Mouse (Mus musculus): ENCODE results near the gene Scg3. TPM values are rescaled to one million over a fixed set of nuclear protein-coding genes. Genes with fewer than 3 reads are reported as not detected.
A peak's percentile ranks its signal among the peaks of the same experiment; 100 is the strongest.

The Scg3 gene
- 0.15 and 1.4 TPM in 2 replicates for polyA plus RNA-seq (2015; fragmentation: Nextera tagmentation; extraction: Ambion mirVana)

DNA sequence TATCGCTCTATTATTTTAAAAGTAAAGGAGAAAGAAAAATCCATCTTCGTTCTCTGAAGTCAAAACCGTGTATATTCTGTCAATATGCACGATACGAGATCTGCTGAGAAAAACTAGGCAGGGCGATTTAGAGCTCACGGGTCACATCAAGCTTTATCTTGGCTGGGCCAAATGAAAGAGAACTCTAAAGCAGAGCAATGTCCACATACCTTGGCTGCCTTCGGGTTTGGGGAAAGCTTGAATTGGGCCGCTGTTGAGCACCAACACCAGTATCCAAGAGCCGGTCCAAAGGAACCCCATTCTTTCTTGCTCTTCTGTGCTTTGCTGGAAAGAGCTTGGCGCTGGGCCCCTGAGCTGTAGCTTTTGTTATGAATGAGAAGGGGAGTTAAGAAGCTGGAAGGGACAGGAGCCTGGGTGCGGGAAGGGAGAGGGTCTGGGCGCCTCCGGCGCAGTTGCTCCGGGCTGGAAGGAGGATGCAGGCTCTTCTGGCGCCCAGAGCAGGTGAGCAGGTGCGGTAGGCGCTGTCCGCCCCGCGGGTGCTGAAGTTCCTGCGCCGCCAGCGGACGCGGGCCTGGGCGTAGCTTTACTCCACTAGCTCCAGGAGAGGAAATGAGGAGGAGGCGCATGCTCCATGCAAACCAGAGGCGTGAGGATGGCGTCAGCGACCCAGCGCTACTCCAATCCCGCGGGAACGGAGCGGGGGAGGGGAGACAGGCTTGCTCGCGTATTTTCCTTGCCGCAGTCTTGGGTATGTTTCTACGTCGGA lies at the start of gene Scg3:
Scg3 (minus strand) TSS at position 631 of the 766 bp plus-strand sequence.
- peak within 1 kb of the TSS; percentile 32 for H3K4me3 ChIP-seq
- peaks cover 8% of the 10 kb centered on the region for H3K27me3 ChIP-seq
- ATAC-seq (replicated peaks; ENCODE audit: insufficient number of reproducible peaks, insufficient read depth, low FRiP score, low read depth) = peak; percentile 85
- H3K4me2 ChIP-seq = peak within 1 kb of the TSS; percentile 58
- H3K4me1 ChIP-seq (replicated peaks) = peaks cover 3% of the 10 kb centered on the region
- no peak within 1 kb of the TSS for H3K9ac ChIP-seq
- 9% methylated on average over 42 of the region's 42 CpGs for WGBS
- H3K27ac ChIP-seq = no peak within 1 kb of the TSS
- H3K9me3 ChIP-seq (replicated peaks) = no peaks in the 10 kb centered on the region
- no peaks in the 10 kb centered on the region for H3K36me3 ChIP-seq

DNA sequence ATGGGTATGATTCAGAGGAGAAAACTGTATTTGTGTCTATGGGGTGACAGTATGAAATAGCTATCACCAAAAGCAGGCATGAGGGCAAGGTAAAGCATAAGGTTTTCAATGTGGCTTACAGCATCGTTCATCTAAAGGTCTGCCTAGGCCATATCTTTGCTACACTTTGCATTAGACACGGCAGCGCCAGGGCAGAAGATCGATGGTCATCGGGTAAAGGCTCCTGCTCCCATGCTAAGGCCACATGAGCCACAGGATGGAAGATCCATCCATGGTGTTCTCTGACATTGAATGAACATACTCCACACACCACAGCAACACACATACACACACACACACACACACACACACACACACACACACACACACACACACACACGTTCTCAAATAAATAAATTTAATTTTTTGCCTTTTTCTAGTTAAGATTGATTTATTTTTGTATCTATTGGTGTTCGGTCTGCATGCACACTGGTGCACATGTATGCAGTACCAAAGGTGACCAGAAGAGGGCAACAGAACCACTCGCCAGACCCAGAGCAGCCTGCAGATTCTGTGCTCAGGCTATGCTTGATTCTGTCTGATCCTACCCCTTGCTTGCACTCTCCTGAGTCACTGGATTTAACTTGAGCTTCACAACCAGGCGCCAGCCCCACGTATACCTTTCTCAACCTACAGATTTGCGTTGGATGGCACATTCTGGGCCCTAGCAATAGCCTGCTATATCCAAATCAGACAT lies 36.3 kb upstream of the Scg3 start:
- Histone ChIP-seq H3K4me3 (no peak overlapping the region), H3K9me3 (replicated peaks) (no peaks in the 10 kb centered on the region), H3K27ac (no peak overlapping the region), H3K9ac (no peak overlapping the region), H3K27me3 (no peaks in the 10 kb centered on the region), H3K4me2 (no peak overlapping the region), H3K4me1 (replicated peaks) (no peaks in the 10 kb centered on the region), H3K36me3 (no peaks in the 10 kb centered on the region)
- WGBS = 34% methylated on average over 11 of the region's 11 CpGs
- no peak for ATAC-seq (replicated peaks; ENCODE audit: insufficient number of reproducible peaks, insufficient read depth, low FRiP score, low read depth)

DNA sequence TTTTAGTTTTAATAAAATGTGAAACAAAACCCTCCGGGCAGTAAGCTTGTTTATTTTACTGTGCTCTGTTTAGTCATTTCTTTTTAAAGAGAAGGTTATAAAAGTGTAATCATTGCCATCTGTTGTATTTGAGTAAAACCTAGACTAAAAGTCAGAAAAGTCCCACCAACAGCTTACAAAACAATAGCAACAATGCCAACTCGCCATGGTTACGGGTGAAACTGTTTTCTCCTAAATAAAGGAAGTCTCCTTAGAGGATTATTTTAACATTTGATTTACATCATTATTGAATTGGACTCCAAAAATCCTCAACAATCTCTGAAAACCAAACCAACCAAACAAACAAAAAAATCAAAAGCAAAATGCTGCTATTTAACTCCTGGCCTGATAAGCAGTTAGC lies 35.6 kb upstream of the Scg3 start:
- no peak for ATAC-seq (replicated peaks; ENCODE audit: insufficient number of reproducible peaks, insufficient read depth, low FRiP score, low read depth)
- no peaks in the 10 kb centered on the region for H3K4me1 ChIP-seq (replicated peaks)
- WGBS = 90% methylated on average over 3 of the region's 3 CpGs
- no peak overlapping the region for H3K4me2 ChIP-seq
- H3K27me3 ChIP-seq = no peaks in the 10 kb centered on the region
- no peaks in the 10 kb centered on the region for H3K36me3 ChIP-seq
- H3K9ac ChIP-seq = no peak overlapping the region
- no peak overlapping the region for H3K27ac ChIP-seq
- no peaks in the 10 kb centered on the region for H3K9me3 ChIP-seq (replicated peaks)
- H3K4me3 ChIP-seq = no peak overlapping the region

DNA sequence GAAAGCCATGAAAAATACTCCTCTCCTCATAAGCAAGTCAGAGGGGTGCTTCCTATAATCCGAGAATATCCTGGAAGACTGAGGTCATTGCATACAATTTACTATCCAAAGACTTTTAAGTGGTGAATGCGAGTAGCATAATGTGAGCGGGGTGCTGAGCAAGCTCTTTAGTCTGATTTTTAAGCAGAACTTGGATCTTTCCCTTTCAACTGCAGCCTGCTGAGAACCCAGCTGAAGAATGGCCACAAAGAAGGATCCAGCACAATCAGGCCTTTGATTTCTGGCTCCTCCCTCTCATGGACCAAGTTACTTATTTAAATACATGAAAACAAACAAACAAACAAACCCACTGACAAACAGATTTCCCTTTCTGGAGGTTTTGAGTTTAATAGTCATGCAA lies 916 bp upstream of the Scg3 start:
- Histone ChIP-seq H3K4me2 (no peak overlapping the region), H3K9ac (no peak overlapping the region), H3K27ac (no peak overlapping the region), H3K4me1 (replicated peaks) (peaks cover 3% of the 10 kb centered on the region), H3K4me3 (no peak overlapping the region), H3K36me3 (no peaks in the 10 kb centered on the region), H3K9me3 (replicated peaks) (no peaks in the 10 kb centered on the region), H3K27me3 (peaks cover 8% of the 10 kb centered on the region)
- 73% methylated on average over 3 of the region's 3 CpGs for WGBS
- ATAC-seq (replicated peaks; ENCODE audit: insufficient number of reproducible peaks, insufficient read depth, low FRiP score, low read depth) = no peak

DNA sequence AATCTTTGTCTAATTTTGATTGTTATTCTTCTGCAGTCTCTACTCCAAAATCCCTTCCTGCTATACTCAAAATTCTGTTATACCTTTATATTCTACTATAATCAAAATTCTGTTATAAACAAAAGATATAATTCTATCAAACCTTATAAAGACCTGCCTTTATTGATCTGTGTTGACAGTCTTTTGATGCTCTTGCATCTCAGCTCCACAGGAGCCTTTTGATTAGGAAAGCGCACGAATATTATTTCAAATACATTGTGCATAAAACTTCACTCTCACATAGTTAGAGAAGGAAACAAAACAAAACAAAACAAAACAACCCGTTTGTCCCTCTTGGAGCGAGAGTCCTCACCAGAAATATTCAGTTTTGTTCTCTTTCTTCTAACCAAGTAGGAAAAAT lies 436 bp upstream of the Scg3 start:
- peaks cover 3% of the 10 kb centered on the region for H3K4me1 ChIP-seq (replicated peaks)
- H3K27ac ChIP-seq = no peak overlapping the region
- peaks cover 8% of the 10 kb centered on the region for H3K27me3 ChIP-seq
- H3K36me3 ChIP-seq = no peaks in the 10 kb centered on the region
- H3K4me3 ChIP-seq = peak overlapping the region; percentile 32; the same call in 1 of the 2 replicates
- no peak overlapping the region for H3K9ac ChIP-seq
- no peak for ATAC-seq (replicated peaks; ENCODE audit: insufficient number of reproducible peaks, insufficient read depth, low FRiP score, low read depth)
- peak overlapping the region; percentile 58 for H3K4me2 ChIP-seq
- WGBS = 65% methylated on average over 4 of the region's 4 CpGs
- H3K9me3 ChIP-seq (replicated peaks) = no peaks in the 10 kb centered on the region

DNA sequence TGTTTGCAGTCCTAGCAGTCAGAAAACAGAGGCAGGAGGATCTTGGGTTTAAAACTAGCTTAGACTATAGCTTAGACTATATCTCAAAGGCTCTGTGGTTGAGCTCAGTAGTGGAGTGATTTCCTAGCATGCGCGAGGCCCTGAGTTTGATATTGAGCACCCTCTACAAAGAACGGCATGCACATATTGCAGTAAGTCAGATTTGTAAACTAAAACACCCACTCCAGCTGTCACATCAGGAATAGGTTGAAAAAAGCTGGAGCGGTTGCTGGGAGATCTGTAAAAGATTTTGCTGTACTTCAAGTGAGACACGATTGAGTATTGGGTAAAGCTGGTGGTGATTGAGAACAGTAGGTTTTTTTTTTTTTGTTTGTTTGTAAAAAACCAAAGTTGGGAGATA lies 3.2 kb downstream of the Scg3 start:
- 85% methylated on average over 5 of the region's 5 CpGs for WGBS
- H3K36me3 ChIP-seq = no peaks in the 10 kb centered on the region
- ATAC-seq (replicated peaks; ENCODE audit: insufficient number of reproducible peaks, insufficient read depth, low FRiP score, low read depth) = no peak

DNA sequence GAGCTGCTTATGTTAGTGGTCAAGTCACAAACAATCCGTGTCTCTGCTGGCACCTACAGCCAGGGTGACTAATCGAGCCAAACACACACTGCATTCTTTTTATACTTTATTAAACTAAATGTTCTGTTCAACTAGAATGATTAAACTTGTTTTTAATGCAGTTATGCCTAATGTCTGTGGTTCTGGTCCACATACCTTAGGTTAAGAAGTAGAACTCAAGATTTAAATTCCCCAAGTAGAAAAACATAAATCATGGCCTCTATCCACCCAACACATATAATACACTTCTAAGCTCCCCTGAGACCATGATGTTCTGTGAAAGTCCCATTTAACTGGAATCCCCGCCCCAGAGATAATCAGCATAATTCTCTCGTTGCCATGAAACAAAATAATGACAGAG lies 4.2 kb downstream of the Scg3 start:
- Histone ChIP-seq H3K27me3 (peaks cover 8% of the 10 kb centered on the region), H3K9me3 (replicated peaks) (no peaks in the 10 kb centered on the region), H3K27ac (no peak overlapping the region), H3K9ac (no peak overlapping the region), H3K4me2 (no peak overlapping the region), H3K4me1 (replicated peaks) (peaks cover 8% of the 10 kb centered on the region), H3K36me3 (no peaks in the 10 kb centered on the region), H3K4me3 (no peak overlapping the region)
- no peak for ATAC-seq (replicated peaks; ENCODE audit: insufficient number of reproducible peaks, insufficient read depth, low FRiP score, low read depth)
- 71% methylated on average over 4 of the region's 4 CpGs for WGBS

More for the DNA sequence above, 3.2 kb downstream of the Scg3 start:
- Histone ChIP-seq H3K4me3 (no peak overlapping the region), H3K4me1 (replicated peaks) (peaks cover 8% of the 10 kb centered on the region), H3K27ac (no peak overlapping the region), H3K9ac (no peak overlapping the region), H3K9me3 (replicated peaks) (no peaks in the 10 kb centered on the region), H3K27me3 (peaks cover 8% of the 10 kb centered on the region), H3K4me2 (no peak overlapping the region)

DNA sequence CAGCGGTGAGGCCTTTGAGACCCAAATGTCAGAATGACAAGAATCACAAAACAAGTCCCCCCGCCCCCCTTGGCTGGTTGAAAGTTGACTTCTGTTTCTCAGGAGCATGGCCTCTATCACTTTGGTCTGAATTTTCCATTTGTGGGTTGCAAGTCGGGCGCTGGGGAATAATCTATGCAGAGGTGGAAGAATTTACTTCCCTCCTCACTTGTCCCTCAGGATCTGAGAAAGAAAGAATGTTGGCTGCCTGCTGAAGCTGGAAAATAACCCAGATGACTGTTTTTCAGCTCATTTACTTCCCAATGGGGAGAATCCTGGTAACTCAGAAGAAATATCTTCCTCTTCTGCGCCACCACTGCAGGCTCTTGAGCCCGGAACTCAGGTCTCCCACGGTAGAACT lies 5.5 kb downstream of the Scg3 start:
- H3K9ac ChIP-seq = no peak overlapping the region
- H3K27me3 ChIP-seq = peaks cover 1% of the 10 kb centered on the region; the same call in 1 of the 2 replicates
- H3K36me3 ChIP-seq = no peaks in the 10 kb centered on the region
- no peak overlapping the region for H3K4me3 ChIP-seq
- H3K4me1 ChIP-seq (replicated peaks) = peaks cover 5% of the 10 kb centered on the region; the same call in 1 of the 2 replicates
- H3K4me2 ChIP-seq = no peak overlapping the region
- ATAC-seq (replicated peaks; ENCODE audit: insufficient number of reproducible peaks, insufficient read depth, low FRiP score, low read depth) = no peak
- no peak overlapping the region for H3K27ac ChIP-seq
- 64% methylated on average over 7 of the region's 7 CpGs for WGBS
- no peaks in the 10 kb centered on the region for H3K9me3 ChIP-seq (replicated peaks)

DNA sequence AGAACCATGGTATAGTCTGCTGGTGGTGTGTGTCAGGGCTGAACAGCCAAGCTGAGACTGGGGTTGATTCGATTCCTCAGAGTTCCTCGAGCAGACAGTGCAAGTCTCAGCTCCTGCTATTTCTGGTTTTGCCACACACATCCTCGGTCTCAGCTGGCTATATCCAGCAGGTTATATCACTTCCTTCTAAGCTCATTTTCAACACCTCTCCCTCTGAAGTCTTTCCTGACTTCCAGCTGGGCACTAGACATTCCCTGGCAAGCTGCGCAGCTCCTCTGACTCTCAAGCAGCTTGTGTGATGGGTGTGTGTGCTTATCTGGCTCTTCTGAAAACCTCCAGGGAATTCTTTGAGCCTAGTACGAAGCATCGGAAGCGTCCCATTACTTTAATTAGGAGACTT lies 7.6 kb downstream of the Scg3 start:
- Histone ChIP-seq H3K4me2 (0 out of 2 replicates have a peak overlapping the region, but pooled peaks have one; percentile 6), H3K9me3 (replicated peaks) (no peaks in the 10 kb centered on the region), H3K27me3 (no peaks in the 10 kb centered on the region), H3K27ac (no peak overlapping the region), H3K4me3 (no peak overlapping the region), H3K36me3 (no peaks in the 10 kb centered on the region), H3K4me1 (replicated peaks) (peaks cover 5% of the 10 kb centered on the region; the same call in 1 of the 2 replicates), H3K9ac (no peak overlapping the region)
- 20% methylated on average over 7 of the region's 7 CpGs for WGBS
- ATAC-seq (replicated peaks; ENCODE audit: insufficient number of reproducible peaks, insufficient read depth, low FRiP score, low read depth) = no peak

DNA sequence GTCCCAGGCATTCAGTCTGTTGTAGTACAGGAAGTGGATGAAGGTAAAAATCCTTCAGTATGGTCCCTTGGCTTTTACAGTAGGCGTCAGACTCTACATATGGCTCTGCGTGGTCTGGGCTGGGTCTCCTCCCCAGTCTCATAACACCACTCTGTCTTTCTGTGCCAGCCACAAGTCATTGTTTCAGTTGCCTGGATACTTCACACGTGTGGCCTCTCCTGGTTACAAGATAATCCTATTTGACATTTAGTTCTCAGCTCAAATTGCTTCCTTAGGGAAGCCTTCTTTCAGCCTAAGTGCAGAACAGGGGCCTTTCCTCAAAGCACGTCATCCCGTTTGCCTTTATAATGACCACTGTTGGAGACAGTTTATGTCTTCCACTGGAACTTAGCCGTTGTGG lies 11.1 kb downstream of the Scg3 start:
- Histone ChIP-seq H3K27me3 (no peaks in the 10 kb centered on the region), H3K4me3 (no peak overlapping the region), H3K9me3 (replicated peaks) (no peaks in the 10 kb centered on the region), H3K27ac (no peak overlapping the region), H3K36me3 (no peaks in the 10 kb centered on the region), H3K4me1 (replicated peaks) (peaks cover 5% of the 10 kb centered on the region; the same call in 1 of the 2 replicates), H3K9ac (no peak overlapping the region), H3K4me2 (no peak overlapping the region)
- WGBS = 67% methylated on average over 6 of the region's 6 CpGs
- ATAC-seq (replicated peaks; ENCODE audit: insufficient number of reproducible peaks, insufficient read depth, low FRiP score, low read depth) = no peak

DNA sequence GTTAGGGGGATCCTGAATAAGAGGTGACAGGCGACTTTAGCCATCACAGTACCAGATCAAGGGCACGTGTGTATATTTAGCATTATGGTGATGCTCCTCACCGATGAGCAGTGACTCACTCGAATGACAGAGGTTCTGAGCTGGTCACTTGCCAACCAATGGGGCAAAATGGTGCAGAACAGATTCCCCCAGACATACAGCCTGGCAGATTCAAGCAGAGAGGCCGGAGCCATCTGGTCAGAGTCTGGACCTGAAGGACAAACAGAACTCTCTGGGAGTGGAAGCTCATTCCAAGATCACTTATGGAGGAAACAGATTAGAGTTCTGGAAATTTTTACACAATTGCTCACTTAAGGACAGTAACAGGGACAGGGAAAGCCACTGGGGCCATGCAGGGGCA lies 17.2 kb downstream of the Scg3 start:
- no peaks in the 10 kb centered on the region for H3K36me3 ChIP-seq
- ATAC-seq (replicated peaks; ENCODE audit: insufficient number of reproducible peaks, insufficient read depth, low FRiP score, low read depth) = peak; percentile 47; the same call in 1 of the 2 replicates
- 50% methylated on average over 5 of the region's 5 CpGs for WGBS
- no peak overlapping the region for H3K4me3 ChIP-seq
- H3K27ac ChIP-seq = 0 out of 2 replicates have a peak overlapping the region, but pooled peaks have one; percentile 17
- no peak overlapping the region for H3K9ac ChIP-seq
- H3K4me2 ChIP-seq = no peak overlapping the region
- H3K27me3 ChIP-seq = no peaks in the 10 kb centered on the region
- H3K4me1 ChIP-seq (replicated peaks) = no peaks in the 10 kb centered on the region
- H3K9me3 ChIP-seq (replicated peaks) = no peaks in the 10 kb centered on the region

Measured in heart, embryonic 15.5 days (tissue).